Mouse (Mus musculus): ENCODE data around the gene Kir3dl1. TPM values are rescaled to one million over a fixed set of nuclear protein-coding genes. Genes with fewer than 3 reads are reported as not detected.
"Not testable (repeated sequence)": the region's sequence is repeated elsewhere in the genome, so short reads cannot be mapped to it uniquely, and the experiment has no call there.

Gene Kir3dl1
- total RNA-seq (2012; rRNA removed): not detected in 2 replicates

DNA sequence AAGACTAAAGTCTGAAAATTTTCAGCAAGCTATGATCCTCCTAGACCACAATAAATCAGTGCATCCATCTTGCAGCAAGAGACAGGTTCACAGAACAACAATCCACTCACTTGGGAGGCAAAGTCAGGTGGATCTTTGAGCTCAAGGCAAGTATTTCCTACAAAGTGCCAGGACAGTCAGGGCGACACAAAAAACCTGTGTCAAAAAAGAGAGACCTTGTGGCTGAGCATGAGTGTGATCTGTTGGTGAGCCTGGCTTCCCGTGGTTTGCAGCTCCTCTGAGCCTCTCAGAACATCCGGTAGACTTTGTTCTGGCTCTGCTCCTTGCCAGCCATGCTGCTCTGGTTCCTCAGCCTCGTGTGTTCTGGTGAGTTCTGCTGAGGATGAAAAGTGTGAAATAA is at the start of gene Kir3dl1:
Gene Kir3dl1, plus strand, starts transcription at position 301 of the 400 bp plus-strand sequence.
- in situ Hi-C loops (cut with MboI; ENCODE audit: low sequenced_read_pairs in 2 of 2, unreplicated experiment in 2 of 2); H3K27ac ChIP-seq (ENCODE audit: insufficient read depth, low read depth, low read length, poor library complexity, severe bottlenecking); H3K9ac ChIP-seq (ENCODE audit: insufficient read depth, low read depth, low read length, poor library complexity, severe bottlenecking); H3K36me3 ChIP-seq (ENCODE audit: control insufficient read depth, insufficient read depth, low read length, poor library complexity, severe bottlenecking); H3K9me3 ChIP-seq (ENCODE audit: control insufficient read depth, insufficient read depth, low read depth, low read length); H3K4me3 ChIP-seq (ENCODE audit: insufficient read depth in 1 of 2, low read depth in 1 of 2, low read length in 2 of 2, poor library complexity in 1 of 2, severe bottlenecking in 1 of 2); H3K4me1 ChIP-seq (ENCODE audit: control insufficient read depth in 2 of 2, insufficient read depth in 2 of 2, low read length in 2 of 2, poor library complexity in 1 of 2); DNase-seq (ENCODE audit: low read depth, low spot score): not testable (repeated sequence)

DNA sequence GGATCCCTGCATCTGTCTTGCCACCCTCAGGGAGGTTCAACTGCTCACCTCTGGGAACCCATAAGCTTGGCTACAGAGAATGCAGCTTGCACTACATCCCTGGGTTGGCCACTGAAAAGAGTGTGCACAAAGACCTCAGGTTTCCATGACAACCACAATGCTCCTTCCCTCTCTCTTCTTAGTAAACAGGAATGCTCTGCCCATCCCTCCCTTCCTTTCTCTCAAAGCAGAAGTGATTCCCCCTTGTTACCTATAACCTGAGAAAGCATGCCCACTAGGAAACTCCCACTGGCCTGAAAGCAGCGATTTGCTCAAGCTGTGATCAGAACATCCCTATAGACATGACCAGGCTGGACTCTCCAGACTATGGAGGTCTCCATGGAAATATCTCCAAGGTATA is 26.2 kb downstream of the Kir3dl1 start, which contains the start of gene Kir3dl2:
Gene Kir3dl2, minus strand, starts transcription at position 101 of the 400 bp plus-strand sequence.
- H3K4me1 ChIP-seq (ENCODE audit: control insufficient read depth in 2 of 2, insufficient read depth in 2 of 2, low read length in 2 of 2, poor library complexity in 1 of 2); H3K36me3 ChIP-seq (ENCODE audit: control insufficient read depth, insufficient read depth, low read length, poor library complexity, severe bottlenecking); in situ Hi-C loops (cut with MboI; ENCODE audit: low sequenced_read_pairs in 2 of 2, unreplicated experiment in 2 of 2); H3K9me3 ChIP-seq (ENCODE audit: control insufficient read depth, insufficient read depth, low read depth, low read length); H3K9ac ChIP-seq (ENCODE audit: insufficient read depth, low read depth, low read length, poor library complexity, severe bottlenecking); H3K27ac ChIP-seq (ENCODE audit: insufficient read depth, low read depth, low read length, poor library complexity, severe bottlenecking); H3K4me3 ChIP-seq (ENCODE audit: insufficient read depth in 1 of 2, low read depth in 1 of 2, low read length in 2 of 2, poor library complexity in 1 of 2, severe bottlenecking in 1 of 2); DNase-seq (ENCODE audit: low read depth, low spot score): not testable (repeated sequence)

DNA sequence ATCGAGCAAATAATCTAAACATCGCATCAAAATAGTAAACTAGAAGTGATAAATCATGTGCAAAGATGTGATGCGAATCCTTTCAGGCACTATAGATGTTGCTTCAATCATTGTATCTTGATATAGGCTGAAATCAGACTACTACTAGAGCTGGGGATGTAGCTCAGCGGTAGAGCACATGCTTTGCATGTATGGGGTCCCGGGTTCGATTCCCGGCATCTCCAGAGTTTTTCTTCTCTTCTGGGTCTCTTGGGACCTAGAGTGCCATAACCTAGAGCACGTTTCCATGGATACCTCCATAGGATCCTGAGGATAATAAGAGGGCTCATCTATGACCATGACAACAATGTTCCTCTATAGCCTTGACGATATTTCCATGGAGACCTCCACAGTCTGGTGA is 51.3 kb downstream of the Kir3dl1 start:
- H3K9me3 ChIP-seq (ENCODE audit: control insufficient read depth, insufficient read depth, low read depth, low read length); DNase-seq (ENCODE audit: low read depth, low spot score); H3K27ac ChIP-seq (ENCODE audit: insufficient read depth, low read depth, low read length, poor library complexity, severe bottlenecking); H3K4me1 ChIP-seq (ENCODE audit: control insufficient read depth in 2 of 2, insufficient read depth in 2 of 2, low read length in 2 of 2, poor library complexity in 1 of 2); in situ Hi-C loops (cut with MboI; ENCODE audit: low sequenced_read_pairs in 2 of 2, unreplicated experiment in 2 of 2); H3K4me3 ChIP-seq (ENCODE audit: insufficient read depth in 1 of 2, low read depth in 1 of 2, low read length in 2 of 2, poor library complexity in 1 of 2, severe bottlenecking in 1 of 2); H3K9ac ChIP-seq (ENCODE audit: insufficient read depth, low read depth, low read length, poor library complexity, severe bottlenecking); H3K36me3 ChIP-seq (ENCODE audit: control insufficient read depth, insufficient read depth, low read length, poor library complexity, severe bottlenecking): not testable (repeated sequence)

Other genes with a start within 250 kb of the Kir3dl1 start
- 358 and 629 TPM in 2 replicates for gene Bex3, start 247.7 kb upstream of the Kir3dl1 start, total RNA-seq (2012; rRNA removed)
- not detected in 2 replicates for gene Kir3dl2, start 26.1 kb downstream of the Kir3dl1 start, total RNA-seq (2012; rRNA removed)
- 0.53 TPM in 1 of 2 replicates, not detected in the other for gene Tceal3, start 72.8 kb downstream of the Kir3dl1 start, total RNA-seq (2012; rRNA removed)
- gene Tceal1, start 190.0 kb downstream of the Kir3dl1 start, total RNA-seq (2012; rRNA removed): 0.53 and 0.67 TPM in 2 replicates
- 236 and 337 TPM in 2 replicates for gene Morf4l2, start 225.7 kb downstream of the Kir3dl1 start, total RNA-seq (2012; rRNA removed)

Data from ES-E14 (cell line).